ENCODE assay signal across 14 mouse cellular contexts in the genomic region with DNA sequence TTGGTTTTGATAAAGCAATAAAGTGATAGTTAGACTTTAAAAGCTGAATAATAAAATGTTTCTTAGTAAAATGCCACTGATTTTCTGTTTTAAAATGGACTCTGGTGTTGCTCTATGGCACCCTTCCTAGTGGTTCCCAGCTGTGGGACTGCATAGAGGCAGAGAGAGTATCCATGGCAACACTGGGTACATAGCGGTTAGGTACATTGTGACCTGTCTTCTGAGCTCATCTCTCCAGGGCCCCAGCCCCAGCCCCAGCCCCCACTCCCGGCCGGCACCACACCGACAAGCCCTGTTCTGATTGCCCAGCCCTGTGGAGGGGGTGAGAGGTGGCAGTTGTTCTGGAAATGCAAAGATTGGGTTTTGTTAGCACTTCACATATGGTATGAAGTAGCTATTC.
DNase-seq lines count a peak whose midpoint lies in the region; ATAC-seq and TF ChIP-seq lines count a peak whose summit lies in the region.
"Had no signal": no experiment of that assay in that cellular context is flagged by ENCODE, and none has a peak within 500 bp of the region (broad histone marks: within the 10 kb centered on the region; RNA-seq: fewer than 3 reads in every experiment).

No protein-coding gene starts in this region.

- H3K4me1 ChIP-seq in neural tube, embryonic 12.5 days: peaks cover 6% of the 10 kb centered on the region; the same call in 1 of the 2 replicates
- peaks cover 7% of the 10 kb centered on the region; the same call in 1 of the 2 replicates for H3K4me1 ChIP-seq in neural tube, embryonic 15.5 days
- H3K4me1 ChIP-seq in forebrain, embryonic 14.5 days (ENCODE audit: control insufficient read depth, insufficient read depth, low read length): peaks cover 5% of the 10 kb centered on the region; the same call in 1 of the 2 replicates
- peaks cover 17% of the 10 kb centered on the region for H3K4me1 ChIP-seq in hindbrain, embryonic 15.5 days (replicated peaks)
- H3K4me1 ChIP-seq in olfactory bulb, adult 2 months (ENCODE audit: control insufficient read depth, insufficient read depth, low read length): peaks cover 14% of the 10 kb centered on the region
- H3K4me1 ChIP-seq in thymus, adult 2 months (replicated peaks; ENCODE audit: control insufficient read depth, insufficient read depth, low read length): no peaks in the 10 kb centered on the region
- H3K4me1 ChIP-seq: liver, embryonic 13.5 days had no signal

- no peak for TF ChIP-seq POLR2A in olfactory bulb, adult 2 months (IDR thresholded peaks at IDR 0.05; ENCODE audit: insufficient read depth, low read depth, low read length)
- TF ChIP-seq POLR2A in thymus, adult 2 months (IDR thresholded peaks at IDR 0.05; ENCODE audit: control insufficient read depth, extremely low read depth, insufficient read depth, low read length, poor library complexity): no peak

- H3K9me3 ChIP-seq in neural tube, embryonic 12.5 days: no peaks in the 10 kb centered on the region
- H3K9me3 ChIP-seq in neural tube, embryonic 15.5 days (replicated peaks): no peaks in the 10 kb centered on the region
- H3K9me3 ChIP-seq in forebrain, embryonic 14.5 days (replicated peaks; ENCODE audit: control insufficient read depth, low read length): no peaks in the 10 kb centered on the region
- no peaks in the 10 kb centered on the region for H3K9me3 ChIP-seq in hindbrain, embryonic 15.5 days
- H3K9me3 ChIP-seq: liver, embryonic 13.5 days; neural tube, embryonic 13.5 days had no signal

- 19% methylated on average over 4 of the region's 4 CpGs for WGBS in neural tube, embryonic 12.5 days
- 20% methylated on average over 4 of the region's 4 CpGs for whole genome bisulfite sequencing in neural tube, embryonic 15.5 days
- 24% methylated on average over 4 of the region's 4 CpGs for WGBS in forebrain, embryonic 14.5 days
- 10% methylated on average over 4 of the region's 4 CpGs for WGBS in hindbrain, embryonic 15.5 days
- 21% methylated on average over 4 of the region's 4 CpGs for WGBS in olfactory bulb, adult 2 months
- WGBS in thymus, adult 2 months: over 99% methylated on average over 4 of the region's 4 CpGs

- no peak for TF ChIP-seq CTCF in olfactory bulb, adult 2 months (IDR thresholded peaks at IDR 0.05; ENCODE audit: insufficient read depth, low read depth, low read length)
- no peak for TF ChIP-seq CTCF in thymus, adult 2 months (IDR thresholded peaks at IDR 0.05; ENCODE audit: borderline replicate concordance, control insufficient read depth, extremely low read depth, insufficient read depth, low read length, poor library complexity)

- no peak overlapping the region for H3K4me3 ChIP-seq in neural tube, embryonic 12.5 days
- no peak overlapping the region for H3K4me3 ChIP-seq in neural tube, embryonic 15.5 days (replicated peaks)
- H3K4me3 ChIP-seq in forebrain, embryonic 14.5 days (ENCODE audit: low read depth, low read length): no peak overlapping the region
- no peak overlapping the region for H3K4me3 ChIP-seq in hindbrain, embryonic 15.5 days
- H3K4me3 ChIP-seq in olfactory bulb, adult 2 months (ENCODE audit: insufficient read depth, low read depth, low read length): no peak overlapping the region
- no peak overlapping the region for H3K4me3 ChIP-seq in thymus, adult 2 months (ENCODE audit: control insufficient read depth, insufficient read depth, low read length)
- H3K4me3 ChIP-seq: left cerebral cortex, adult 2 months; liver, embryonic 13.5 days; neural tube, embryonic 13.5 days had no signal

- peak; percentile 72 for ATAC-seq in neural tube, embryonic 12.5 days (ENCODE audit: low FRiP score, low read depth)
- no peak for ATAC-seq in neural tube, embryonic 15.5 days (ENCODE audit: low FRiP score)
- ATAC-seq in forebrain, embryonic 14.5 days: 0 out of 2 replicates have a peak, but pooled peaks have one; percentile 40
- peak; percentile 72; the same call in 1 of the 2 replicates for ATAC-seq in hindbrain, embryonic 15.5 days (ENCODE audit: low FRiP score, low read depth)

- H3K36me3 ChIP-seq in neural tube, embryonic 12.5 days: peaks cover 10% of the 10 kb centered on the region
- peaks cover 5% of the 10 kb centered on the region; the same call in 1 of the 2 replicates for H3K36me3 ChIP-seq in neural tube, embryonic 15.5 days
- H3K36me3 ChIP-seq in forebrain, embryonic 14.5 days (ENCODE audit: control insufficient read depth, insufficient read depth, low read length): peaks cover 6% of the 10 kb centered on the region
- peaks cover 10% of the 10 kb centered on the region for H3K36me3 ChIP-seq in hindbrain, embryonic 15.5 days
- no peaks in the 10 kb centered on the region for H3K36me3 ChIP-seq in thymus, adult 2 months (ENCODE audit: control insufficient read depth, insufficient read depth, low read length)

- no peak overlapping the region for H3K4me2 ChIP-seq in neural tube, embryonic 12.5 days (replicated peaks)
- no peak overlapping the region for H3K4me2 ChIP-seq in neural tube, embryonic 15.5 days
- no peak overlapping the region for H3K4me2 ChIP-seq in forebrain, embryonic 14.5 days (ENCODE audit: low read length)
- H3K4me2 ChIP-seq in hindbrain, embryonic 15.5 days: no peak overlapping the region
- H3K4me2 ChIP-seq: liver, embryonic 13.5 days; neural tube, embryonic 13.5 days had no signal

- H3K27ac ChIP-seq in neural tube, embryonic 12.5 days: no peak overlapping the region
- H3K27ac ChIP-seq in neural tube, embryonic 15.5 days (replicated peaks): no peak overlapping the region
- no peak overlapping the region for H3K27ac ChIP-seq in forebrain, embryonic 14.5 days (ENCODE audit: low read depth, low read length)
- H3K27ac ChIP-seq in hindbrain, embryonic 15.5 days (replicated peaks): no peak overlapping the region
- peak overlapping the region; percentile 85 for H3K27ac ChIP-seq in olfactory bulb, adult 2 months (ENCODE audit: insufficient read depth, low read depth, low read length)
- H3K27ac ChIP-seq in thymus, adult 2 months (ENCODE audit: control insufficient read depth, insufficient read depth, low read length): no peak overlapping the region
- H3K27ac ChIP-seq: left cerebral cortex, adult 2 months; liver, embryonic 13.5 days; neural tube, embryonic 13.5 days had no signal

- DNase-seq in forebrain, embryonic 14.5 days (ENCODE audit: low spot score): no peak
- no peak for DNase-seq in frontal cortex, postnatal 10 days (ENCODE audit: low spot score in 2 of 2)
- no peak for DNase-seq in thymus, adult 2 months
- DNase-seq: cerebellum, adult 8-10 months; kidney, postnatal 14 days; liver, embryonic 13.5 days; right cerebral cortex, postnatal 25 days; thymus, postnatal 36 days had no signal

- H3K9ac ChIP-seq in neural tube, embryonic 12.5 days: no peak overlapping the region
- no peak overlapping the region for H3K9ac ChIP-seq in neural tube, embryonic 15.5 days (replicated peaks)
- no peak overlapping the region for H3K9ac ChIP-seq in forebrain, embryonic 14.5 days (ENCODE audit: low read length)
- no peak overlapping the region for H3K9ac ChIP-seq in hindbrain, embryonic 15.5 days
- H3K9ac ChIP-seq: liver, embryonic 13.5 days; neural tube, embryonic 13.5 days had no signal

- H3K27me3 ChIP-seq in neural tube, embryonic 12.5 days (replicated peaks): no peaks in the 10 kb centered on the region
- no peaks in the 10 kb centered on the region for H3K27me3 ChIP-seq in neural tube, embryonic 15.5 days (replicated peaks)
- no peaks in the 10 kb centered on the region for H3K27me3 ChIP-seq in forebrain, embryonic 14.5 days (replicated peaks; ENCODE audit: control insufficient read depth, insufficient read depth, low read length)
- H3K27me3 ChIP-seq in hindbrain, embryonic 15.5 days: no peaks in the 10 kb centered on the region
- no peaks in the 10 kb centered on the region for H3K27me3 ChIP-seq in thymus, adult 2 months (ENCODE audit: control insufficient read depth, insufficient read depth, low read length)
- H3K27me3 ChIP-seq: liver, embryonic 13.5 days; neural tube, embryonic 13.5 days had no signal
